Mouse (Mus musculus): ENCODE results near the gene Brpf3.

DNA sequence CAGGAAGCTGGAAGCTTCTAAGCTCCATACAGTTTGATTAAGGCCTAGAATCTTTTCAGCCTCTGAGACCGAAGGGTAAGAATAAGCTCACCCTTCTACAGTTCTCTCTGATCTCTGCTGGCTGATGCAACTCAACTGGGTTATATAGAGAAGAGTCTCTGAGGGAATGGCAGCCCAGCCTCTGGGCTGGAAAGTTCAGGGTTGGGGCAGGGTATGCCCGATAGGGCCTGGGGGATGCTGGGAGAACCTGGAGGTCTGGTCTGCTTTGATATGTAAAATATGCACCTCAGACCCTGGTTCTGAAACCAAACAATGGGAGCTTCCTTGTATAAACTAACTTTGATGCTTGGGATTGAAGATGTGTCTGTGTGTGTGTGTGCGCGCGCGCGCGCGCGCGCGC, 13.4 kb upstream of the Brpf3 start:
- TF ChIP-seq GATA1 (IDR thresholded peaks at IDR 0.05; ENCODE audit: borderline replicate concordance, low read length), result no peak
- no peak for TF ChIP-seq CTCF (IDR thresholded peaks at IDR 0.05; ENCODE audit: low read depth, low read length)
- no peak for TF ChIP-seq TAL1 (conservative IDR thresholded peaks at IDR 0.05; ENCODE audit: low read depth, low read length)
- no peak for TF ChIP-seq GATA2 (IDR thresholded peaks at IDR 0.05; ENCODE audit: borderline replicate concordance, low read depth, low read length)
- no peak for TF ChIP-seq POLR2AphosphoS5 (IDR thresholded peaks at IDR 0.05; ENCODE audit: insufficient replicate concordance, low read depth, low read length)
